Mouse (Mus musculus) embryonic facial prominence, embryonic 14.5 days (tissue): ENCODE measurements around the gene Casp14. TPM values are rescaled to one million over a fixed set of nuclear protein-coding genes. Genes with fewer than 3 reads are reported as not detected.
A peak's percentile ranks its signal among the peaks of the same experiment; 100 is the strongest.

Experiments
- ATAC-seq: fragments of 200-750 bp; cut with Nextera tagmentation; 2 replicates; pipeline ENCODE4 v1.8.0; 2017; ENCODE audit warnings: low read depth, moderate number of reproducible peaks, moderate TSS enrichment
- DNase-seq: peaks from one replicate; pipeline ENCODE4 v3.0.0-alpha.2; 2015; ENCODE audit warnings: low spot score
- H3K27ac ChIP-seq: fragments of 300-500 bp; sonication (generic); replicated peaks from 2 replicates; pipeline ENCODE4 v1.5.1; 2014; ENCODE audit warnings: low read depth, mild to moderate bottlenecking, low read length, moderate library complexity
- H3K27me3 ChIP-seq: fragments of 300-500 bp; sonication (generic); replicated peaks from 2 replicates; pipeline ENCODE4 v1.6.1; 2014; ENCODE audit warnings: low read length; ENCODE audit not compliant: control insufficient read depth, insufficient read depth
- H3K36me3 ChIP-seq: fragments of 300-500 bp; sonication (generic); 2 replicates; pipeline ENCODE4 v1.6.1; 2014; ENCODE audit warnings: low read length, mixed read lengths; ENCODE audit not compliant: control insufficient read depth, insufficient read depth
- H3K4me1 ChIP-seq: fragments of 300-500 bp; sonication (generic); 2 replicates; pipeline ENCODE4 v1.6.1; 2014; ENCODE audit warnings: antibody characterized with exemption, low read length; ENCODE audit not compliant: control insufficient read depth, insufficient read depth
- H3K4me2 ChIP-seq: fragments of 300-500 bp; sonication (generic); 2 replicates; pipeline ENCODE4 v1.6.1; 2014; ENCODE audit warnings: low read depth, mild to moderate bottlenecking, low read length, moderate library complexity, mixed read lengths
- H3K4me3 ChIP-seq: fragments of 300-500 bp; sonication (generic); 2 replicates; pipeline ENCODE4 v1.5.1; 2014; ENCODE audit warnings: low read depth, mild to moderate bottlenecking, low read length
- H3K9ac ChIP-seq: fragments of 300-500 bp; sonication (generic); 2 replicates; pipeline ENCODE4 v1.6.1; 2014; ENCODE audit warnings: low read depth, mild to moderate bottlenecking, low read length, moderate library complexity, mixed read lengths
- H3K9me3 ChIP-seq: fragments of 300-500 bp; sonication (generic); 2 replicates; pipeline ENCODE4 v1.6.1; 2016; ENCODE audit warnings: low read length; ENCODE audit not compliant: control insufficient read depth
- WGBS: fragments of 180-500 bp; shearing (Covaris S2); extraction: QIAGEN DNeasy Blood & Tissue Kit; methylation state at CpG from one replicate; pipeline ENCODE4 v1.1.7; 2014; 5-methylcytosine and 5-hydroxymethylcytosine counted together
- polyA plus RNA-seq: library from polyadenylated mRNA; unstranded; fragments of >200 nt; fragmentation: Nextera tagmentation; extraction: Ambion mirVana; gene quantifications from 2 replicates; pipeline ENCODE4 v1.2.1, GENCODE M21; 2014

Gene Casp14
- polyA plus RNA-seq = 3.6 and 4.7 TPM in 2 replicates

- no peaks in the 10 kb centered on the region for H3K9me3 ChIP-seq
- no peaks in the 10 kb centered on the region for H3K4me1 ChIP-seq
- no peak within 1 kb of the TSS for H3K27ac ChIP-seq
- no peak within 1 kb of the TSS for H3K4me3 ChIP-seq
- H3K4me2 ChIP-seq = no peak within 1 kb of the TSS
- 56% methylated on average over 9 of the region's 11 CpGs for WGBS
- no peaks in the 10 kb centered on the region for H3K36me3 ChIP-seq
- no peak within 1 kb of the TSS for H3K9ac ChIP-seq
- ATAC-seq (peak; percentile 63), DNase-seq (peak; percentile 69)
- H3K27me3 ChIP-seq = no peaks in the 10 kb centered on the region
Observed at GRCm38 (mm10) chr10:78718056-78718455, at the start of gene Casp14. Gene Casp14, minus strand, starts transcription at chr10:78718294.

- no peak for DNase-seq
- peaks cover 6% of the 10 kb centered on the region; the same call in 1 of the 2 replicates for H3K9me3 ChIP-seq
- H3K27me3 ChIP-seq = no peaks in the 10 kb centered on the region
- H3K9ac ChIP-seq = no peak overlapping the region
- no peak overlapping the region for H3K4me3 ChIP-seq
- H3K4me2 ChIP-seq = no peak overlapping the region
- H3K36me3 ChIP-seq = no peaks in the 10 kb centered on the region
- H3K27ac ChIP-seq = no peak overlapping the region
- 74% methylated on average over 1 of the region's 1 CpGs for WGBS
- no peaks in the 10 kb centered on the region for H3K4me1 ChIP-seq
- no peak for ATAC-seq
Observed at GRCm38 (mm10) chr10:78765570-78765969, 47.5 kb upstream of the Casp14 start.

DNA sequence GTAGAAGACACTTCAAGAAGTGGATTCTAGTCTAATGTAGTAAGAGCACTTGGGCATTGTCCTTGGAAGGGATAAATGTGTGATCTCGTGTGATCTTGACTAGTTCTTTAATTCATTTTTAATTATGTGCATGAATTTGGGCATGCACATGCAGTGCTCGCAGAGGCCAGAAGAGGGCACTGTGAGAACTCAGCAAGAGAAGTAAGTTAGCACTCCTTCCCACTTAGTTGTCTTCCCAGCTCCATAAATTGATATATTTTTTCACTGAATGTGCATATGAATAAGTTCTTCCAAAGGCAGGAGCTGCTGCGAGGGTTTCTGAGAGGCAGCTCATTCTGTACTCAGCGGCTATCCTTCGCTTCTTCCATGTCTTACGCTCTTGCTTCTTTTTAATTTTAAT lies 37.9 kb upstream of the Casp14 start:
- Histone ChIP-seq H3K4me1 (peaks cover 4% of the 10 kb centered on the region), H3K9me3 (no peaks in the 10 kb centered on the region), H3K27me3 (no peaks in the 10 kb centered on the region), H3K4me2 (no peak overlapping the region), H3K27ac (no peak overlapping the region), H3K36me3 (no peaks in the 10 kb centered on the region), H3K4me3 (no peak overlapping the region), H3K9ac (no peak overlapping the region)
- DNase-seq (peak; percentile 72), ATAC-seq (no peak)
- WGBS = 34% methylated on average over 6 of the region's 6 CpGs

- H3K27ac ChIP-seq = peak within 1 kb of the TSS; percentile 61; the same call in 1 of the 2 replicates
- H3K9ac ChIP-seq = peak within 1 kb of the TSS; percentile 70
- H3K4me2 ChIP-seq = peak within 1 kb of the TSS; percentile 75
- H3K4me3 ChIP-seq = peak within 1 kb of the TSS; percentile 52
- H3K36me3 ChIP-seq = no peaks in the 10 kb centered on the region
- H3K4me1 ChIP-seq = peaks cover 7% of the 10 kb centered on the region
- ATAC-seq (peak; percentile 96), DNase-seq (peak; percentile 95)
- H3K27me3 ChIP-seq = no peaks in the 10 kb centered on the region
- H3K9me3 ChIP-seq = no peaks in the 10 kb centered on the region
- WGBS = 2% methylated on average over 37 of the region's 61 CpGs
Observed at GRCm38 (mm10) chr10:78752452-78753191, 34.5 kb upstream of the Casp14 start, which contains the start of gene Ccdc105. Gene Ccdc105, minus strand, starts transcription at chr10:78753065.

DNA sequence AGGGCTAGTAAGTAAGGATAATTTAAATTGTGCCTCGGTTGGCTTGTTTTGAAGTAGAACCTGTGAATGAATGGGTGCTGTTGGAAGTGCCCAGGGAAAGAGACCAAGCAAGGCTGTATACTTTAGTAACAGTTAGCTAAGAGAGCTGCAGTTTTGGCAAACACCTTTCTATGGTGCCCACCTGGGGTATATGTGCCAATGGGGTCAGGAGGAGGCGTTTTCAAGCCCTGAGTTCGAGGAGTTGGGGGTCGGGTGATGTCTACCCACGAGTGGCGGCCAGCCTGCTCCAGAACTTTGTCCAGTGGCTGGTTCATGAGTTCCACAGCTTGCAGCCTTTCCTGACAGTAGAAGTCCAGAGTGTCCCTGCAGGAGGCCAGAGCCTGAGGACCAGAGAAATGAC lies 30.9 kb upstream of the Casp14 start:
- ATAC-seq (no peak), DNase-seq (no peak)
- Histone ChIP-seq H3K27me3 (no peaks in the 10 kb centered on the region), H3K9me3 (no peaks in the 10 kb centered on the region), H3K4me3 (no peak overlapping the region), H3K27ac (no peak overlapping the region), H3K4me2 (no peak overlapping the region), H3K36me3 (no peaks in the 10 kb centered on the region), H3K9ac (no peak overlapping the region), H3K4me1 (peaks cover 14% of the 10 kb centered on the region)
- 89% methylated on average over 6 of the region's 6 CpGs for WGBS

DNA sequence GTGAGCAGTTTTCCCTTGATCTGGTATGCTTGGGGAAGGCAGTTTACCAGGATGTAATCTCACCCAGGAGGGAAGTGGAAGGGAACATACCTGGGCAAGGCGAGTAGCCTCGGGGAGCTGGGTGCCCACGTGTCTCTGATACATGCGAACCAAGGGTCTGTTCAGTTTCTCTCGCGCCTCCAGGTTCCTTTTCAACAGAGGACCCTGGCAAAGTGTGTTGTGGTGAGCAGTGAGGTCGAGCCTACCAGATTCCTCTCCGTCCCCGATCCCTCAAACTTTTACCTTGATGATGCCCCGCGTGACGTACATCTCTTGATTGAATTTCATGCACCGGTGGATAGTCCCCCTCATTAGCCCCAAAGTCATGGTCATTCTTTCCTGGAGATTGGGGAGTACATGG lies 30.1 kb upstream of the Casp14 start:
- Histone ChIP-seq H3K27ac (no peak overlapping the region), H3K4me3 (no peak overlapping the region), H3K4me2 (peak overlapping the region; percentile 63; the same call in 1 of the 2 replicates), H3K9me3 (no peaks in the 10 kb centered on the region), H3K9ac (no peak overlapping the region), H3K36me3 (no peaks in the 10 kb centered on the region), H3K27me3 (no peaks in the 10 kb centered on the region), H3K4me1 (peaks cover 14% of the 10 kb centered on the region)
- ATAC-seq = no peak
- no peak for DNase-seq
- 72% methylated on average over 11 of the region's 13 CpGs for WGBS

DNA sequence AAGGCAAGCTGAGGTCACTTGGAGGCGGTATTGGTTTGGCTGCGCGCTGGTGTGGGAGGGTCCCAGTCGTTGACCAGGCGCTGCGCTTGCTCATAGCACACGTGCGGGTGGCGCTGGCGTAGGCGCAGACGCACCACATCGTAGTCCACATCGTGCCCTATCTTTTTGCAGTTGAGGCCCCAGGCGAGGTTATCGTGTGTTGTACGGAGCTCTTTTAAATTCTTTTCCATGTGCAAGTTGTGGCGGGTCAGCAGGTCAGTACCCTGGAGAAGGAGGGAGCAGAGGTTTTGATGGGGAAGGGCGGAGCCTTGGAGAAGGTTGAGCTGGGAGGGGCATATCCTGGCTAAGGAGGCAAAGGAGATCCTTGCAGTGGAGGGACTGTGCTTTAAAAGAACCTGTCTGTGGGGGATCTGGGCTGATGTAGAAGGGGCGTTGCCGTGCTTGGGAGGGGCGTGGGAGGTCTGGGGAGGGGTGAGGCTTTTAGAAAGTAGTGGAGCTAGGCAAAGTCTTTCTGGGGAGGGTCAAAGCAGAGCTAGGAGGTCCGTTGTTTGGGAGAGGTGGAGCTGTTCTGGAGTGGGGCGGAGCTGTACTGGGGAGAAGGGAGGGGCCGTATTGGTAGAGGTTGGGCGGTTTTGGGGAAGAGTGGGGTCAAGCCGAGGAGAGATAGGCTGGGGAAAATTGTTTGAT lies 29.1 kb upstream of the Casp14 start:
- H3K27me3 ChIP-seq = no peaks in the 10 kb centered on the region
- 0 out of 2 replicates have a peak overlapping the region, but pooled peaks have one; percentile 34 for H3K9ac ChIP-seq
- 2% methylated on average over 27 of the region's 27 CpGs for WGBS
- DNase-seq (peak; percentile 20), ATAC-seq (peak; percentile 60)
- no peaks in the 10 kb centered on the region for H3K9me3 ChIP-seq
- H3K27ac ChIP-seq = no peak overlapping the region
- peaks cover 10% of the 10 kb centered on the region; the same call in 1 of the 2 replicates for H3K4me1 ChIP-seq
- H3K4me2 ChIP-seq = peak overlapping the region; percentile 63
- no peaks in the 10 kb centered on the region for H3K36me3 ChIP-seq
- H3K4me3 ChIP-seq = peak overlapping the region; percentile 36

DNA sequence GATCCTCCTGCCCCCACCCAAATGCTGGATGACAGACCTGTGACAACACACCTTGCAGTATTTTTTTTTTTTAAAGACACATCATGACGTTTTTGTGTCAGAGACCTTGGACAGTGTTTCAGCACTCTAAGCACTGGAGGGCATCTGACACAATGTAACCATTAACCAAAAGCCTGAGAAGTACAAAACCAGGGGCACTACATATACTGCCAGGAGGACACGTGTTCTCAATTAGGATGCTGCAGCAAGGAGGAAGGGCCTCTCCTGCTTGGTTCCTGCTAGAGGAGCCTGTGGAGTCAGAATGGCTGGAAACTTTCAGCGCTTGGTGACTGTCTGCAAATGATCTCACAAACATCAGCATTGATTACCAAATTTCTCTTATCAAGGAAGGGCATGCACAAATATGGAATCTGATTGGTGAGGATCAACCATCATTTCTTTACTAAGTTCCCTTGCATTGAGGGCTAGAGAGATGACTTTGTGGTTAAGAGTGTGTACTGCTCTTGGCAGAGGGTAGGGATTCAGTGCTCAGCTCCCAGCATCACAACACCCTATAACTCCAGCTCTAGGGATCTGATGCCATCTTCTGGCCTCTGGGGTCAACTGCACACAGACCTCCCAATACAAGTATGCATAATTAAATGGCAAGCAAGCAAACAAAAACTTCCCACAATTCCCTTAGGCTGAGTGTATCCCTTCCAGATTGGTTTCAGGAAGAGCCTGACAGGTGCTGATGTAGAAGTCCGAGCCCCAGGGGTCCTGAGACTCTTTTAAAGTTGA lies 27.5 kb upstream of the Casp14 start:
- 33% methylated on average over 4 of the region's 4 CpGs for WGBS
- peak; percentile 40 for DNase-seq
- no peak for ATAC-seq
- Histone ChIP-seq H3K27me3 (no peaks in the 10 kb centered on the region), H3K4me3 (no peak overlapping the region), H3K4me1 (peaks cover 10% of the 10 kb centered on the region; the same call in 1 of the 2 replicates), H3K9me3 (no peaks in the 10 kb centered on the region), H3K9ac (no peak overlapping the region), H3K4me2 (no peak overlapping the region), H3K36me3 (no peaks in the 10 kb centered on the region), H3K27ac (no peak overlapping the region)
